Mouse (Mus musculus): ENCODE measurements at regions not wholly inside any gene's neighbourhood (a gene's known extent, or its start where the extent isn't known, plus 50 kb on each side); places are given as distances from the start of the nearest gene placed in this dataset.

DNA sequence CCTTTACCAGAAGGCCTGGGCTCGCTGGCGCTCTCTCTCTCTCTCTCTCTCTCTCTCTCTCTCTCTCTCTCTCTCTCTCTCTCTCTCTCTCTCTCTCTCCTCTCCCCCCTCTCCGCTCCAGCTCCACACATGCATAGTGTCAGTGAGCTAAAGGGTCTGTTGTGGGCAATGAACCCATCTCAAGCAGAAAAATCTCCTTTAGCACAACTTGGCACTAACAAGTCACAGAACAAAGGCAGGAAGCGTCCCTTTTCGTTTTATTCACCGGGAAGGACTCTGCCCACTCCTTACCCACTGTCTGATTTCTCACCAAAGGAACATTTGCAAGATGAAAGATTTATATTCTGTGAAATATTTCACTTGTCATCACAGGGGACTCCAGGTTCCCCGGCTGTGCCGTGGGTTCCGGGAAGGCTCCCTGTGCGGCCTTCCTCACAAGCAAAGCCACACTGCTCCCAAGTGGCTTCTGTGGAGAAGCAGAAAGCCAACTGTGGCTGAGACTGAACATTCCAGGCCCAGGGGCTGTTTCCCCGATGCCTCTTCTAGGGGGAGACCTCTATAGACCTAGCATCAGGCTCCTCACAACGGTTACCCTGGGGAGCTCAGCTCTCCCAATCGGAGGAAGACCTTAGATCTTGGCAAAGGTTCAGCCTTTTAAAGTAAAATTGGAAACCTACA, 253.2 kb upstream of the Spred2 start:
- DNase-seq (ENCODE audit: low spot score), result peak; percentile 64

DNA sequence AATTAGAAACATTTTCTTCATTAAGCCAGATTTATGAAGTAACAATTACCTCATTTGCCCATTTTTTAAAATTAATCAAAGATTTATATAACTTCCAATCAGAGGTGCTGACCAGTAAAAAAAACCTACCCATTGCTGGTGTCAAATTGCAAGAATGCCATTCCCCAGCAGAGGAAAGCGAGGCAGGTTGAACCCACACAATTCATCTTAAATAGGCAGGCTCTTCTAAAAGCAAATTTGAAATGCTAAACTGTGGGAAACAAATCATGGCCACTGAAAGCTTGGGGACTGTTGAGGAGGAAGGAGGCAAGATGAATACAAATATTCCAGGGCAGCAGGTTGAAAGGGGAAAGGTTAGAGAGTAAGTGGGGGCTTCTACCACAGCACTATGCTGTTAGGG, 251.2 kb upstream of the Spred2 start:
- DNase-seq (ENCODE audit: low spot score), result peak; percentile 35

DNA sequence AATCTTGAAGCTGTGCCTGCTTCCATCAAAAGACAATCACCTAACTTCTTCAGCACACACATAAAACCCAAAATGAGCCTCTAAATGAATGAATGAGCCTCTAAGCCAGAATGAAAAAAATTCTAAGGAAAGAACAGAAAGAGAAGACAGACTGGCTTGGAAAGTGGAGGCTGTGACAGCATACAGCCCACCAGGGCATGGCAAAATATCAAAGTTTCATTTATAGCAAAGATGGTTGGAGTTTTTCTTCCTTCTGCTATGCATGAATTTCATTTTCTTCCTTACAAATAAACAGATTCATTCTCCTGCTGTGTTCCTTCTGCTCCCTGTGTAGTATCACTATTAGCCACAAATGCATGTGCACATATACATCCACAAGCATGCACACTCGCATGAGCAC, 247.7 kb upstream of the Spred2 start:
- DNase-seq (ENCODE audit: low spot score), result no peak

DNA sequence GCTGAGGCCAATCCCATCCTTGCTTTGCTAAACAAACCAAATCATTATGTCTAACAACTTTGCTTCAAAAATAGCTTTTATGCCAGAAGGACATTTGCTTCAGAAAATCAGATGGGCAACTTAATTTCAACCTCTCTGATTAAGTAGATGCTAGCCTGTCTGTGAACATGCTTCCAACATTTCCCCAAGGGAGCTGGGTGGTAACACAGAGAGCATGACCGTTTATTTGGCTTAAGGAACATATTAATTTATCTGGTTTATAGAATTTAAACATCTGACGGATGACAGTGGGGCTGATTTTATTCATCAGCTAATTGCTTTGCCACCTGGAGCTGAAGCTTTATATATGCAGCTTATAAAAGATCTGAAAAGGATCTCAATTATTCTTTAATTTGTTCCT, 245.1 kb upstream of the Spred2 start:
- DNase-seq (ENCODE audit: low spot score), result no peak

DNA sequence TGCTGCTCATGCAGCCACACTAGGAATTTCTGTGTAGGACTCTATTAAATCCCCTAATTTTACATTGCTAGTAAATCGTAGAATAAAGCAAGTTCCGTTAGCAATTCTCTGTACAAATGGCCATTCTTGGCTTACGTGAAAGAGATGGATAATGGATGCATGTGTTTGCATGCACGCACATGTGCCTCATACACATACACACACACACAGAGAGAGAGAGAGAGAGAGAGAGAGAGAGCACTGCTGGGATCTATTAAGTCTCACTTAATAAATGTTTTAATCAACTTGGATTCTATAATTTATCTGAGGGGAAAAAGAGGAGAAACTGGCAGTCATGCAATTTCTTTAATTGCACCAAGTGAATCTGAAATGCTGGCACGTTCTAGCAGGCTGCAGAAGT, 244.5 kb upstream of the Spred2 start:
- no peak for DNase-seq (ENCODE audit: low spot score)

DNA sequence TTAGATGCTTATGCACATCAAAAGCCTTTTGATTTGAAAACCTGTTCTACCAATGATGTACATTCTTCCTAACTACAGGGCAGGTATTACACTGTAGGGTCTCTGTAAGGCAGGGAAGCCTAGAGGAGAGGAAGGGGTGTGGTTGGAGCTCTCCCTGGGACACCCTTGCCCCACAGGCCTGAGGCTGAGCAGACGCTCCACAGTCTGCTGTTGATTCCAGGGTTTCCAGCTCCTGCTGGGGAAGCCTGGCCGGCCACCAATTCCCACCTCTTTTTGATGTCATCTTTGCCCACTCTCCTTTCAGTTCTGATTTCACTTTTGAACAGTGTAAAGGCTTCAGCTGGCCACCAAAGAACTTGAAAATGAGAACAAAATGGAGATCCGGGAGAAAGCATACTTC, 223.0 kb upstream of the Spred2 start:
- DNase-seq (ENCODE audit: low spot score), result no peak

DNA sequence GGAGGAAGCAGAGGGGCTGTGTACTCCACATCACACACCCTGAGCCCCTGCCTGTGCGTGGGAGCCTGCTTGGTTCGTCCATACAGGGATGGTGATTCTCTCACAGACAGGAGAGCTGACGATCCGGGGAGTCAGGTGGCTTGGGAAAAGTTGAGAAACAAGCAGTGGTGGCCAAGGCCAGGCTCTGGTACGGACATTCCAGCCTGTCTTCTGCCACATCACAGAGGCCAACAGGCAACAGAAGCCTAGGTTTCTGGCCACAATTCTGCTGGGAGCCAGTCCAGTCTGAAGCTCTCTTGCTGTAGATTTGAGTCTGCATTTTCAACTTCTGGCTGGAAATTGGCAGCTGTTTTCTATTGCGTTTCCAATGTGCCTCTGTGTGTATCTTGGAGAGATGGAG, 215.4 kb upstream of the Spred2 start:
- no peak for DNase-seq (ENCODE audit: low spot score)

DNA sequence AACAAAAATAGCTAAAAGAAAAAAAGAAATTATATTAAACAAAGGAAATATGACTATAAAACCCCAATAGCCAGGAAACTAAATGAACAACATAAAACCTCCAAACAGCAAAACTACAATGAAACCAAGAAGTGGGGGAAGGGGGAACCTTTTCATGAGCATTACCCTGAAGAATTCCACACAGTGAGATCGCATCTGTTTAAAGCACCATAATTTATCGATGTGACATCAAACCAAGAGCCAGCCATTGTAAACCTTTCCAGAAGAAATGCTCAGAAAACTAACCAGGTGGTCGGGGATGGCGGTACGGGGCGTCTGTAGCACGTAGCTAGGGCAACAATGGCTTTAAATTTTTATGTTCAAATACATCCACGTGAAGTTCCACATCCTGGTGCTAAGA, 214.8 kb upstream of the Spred2 start:
- DNase-seq (ENCODE audit: low spot score), result no peak

DNA sequence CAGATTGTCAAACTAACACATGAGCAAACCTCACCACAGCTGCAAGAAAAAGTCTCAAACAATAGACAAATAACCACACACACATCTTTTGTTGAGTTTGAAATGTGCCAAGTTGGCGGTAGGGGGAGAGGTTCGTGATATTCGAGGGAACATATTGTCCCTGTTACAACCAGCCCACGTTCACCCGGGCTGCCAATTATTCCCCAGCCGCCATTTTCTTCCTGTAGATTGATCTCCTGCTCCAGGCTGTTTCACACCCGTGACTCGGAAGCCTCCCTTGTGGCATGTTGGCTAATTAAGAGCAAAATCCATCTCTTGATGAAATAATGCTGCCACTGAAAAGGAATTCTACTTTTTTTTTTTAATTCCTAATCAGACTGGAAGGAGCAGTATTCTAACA, 211.1 kb upstream of the Spred2 start:
- DNase-seq (ENCODE audit: low spot score), result no peak

DNA sequence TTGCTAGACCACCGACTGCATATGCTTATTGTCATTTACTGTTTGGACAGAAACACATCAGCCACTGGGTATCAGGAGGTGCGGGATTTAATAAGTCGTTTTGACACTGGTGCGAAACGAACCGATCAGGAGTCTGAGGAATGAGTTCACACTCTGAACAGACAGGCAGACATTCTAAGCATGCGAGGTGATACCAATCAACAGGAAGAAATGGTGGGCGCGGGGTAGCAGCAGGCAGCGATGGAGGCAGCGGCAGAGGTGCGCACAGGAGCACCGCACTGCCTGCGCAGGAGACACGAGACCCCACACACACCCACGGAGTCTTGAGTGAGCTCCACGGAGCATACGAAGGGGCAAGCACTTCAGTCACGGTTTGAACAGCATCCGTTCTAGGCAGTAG, 210.6 kb upstream of the Spred2 start:
- DNase-seq (ENCODE audit: low spot score), result no peak

DNA sequence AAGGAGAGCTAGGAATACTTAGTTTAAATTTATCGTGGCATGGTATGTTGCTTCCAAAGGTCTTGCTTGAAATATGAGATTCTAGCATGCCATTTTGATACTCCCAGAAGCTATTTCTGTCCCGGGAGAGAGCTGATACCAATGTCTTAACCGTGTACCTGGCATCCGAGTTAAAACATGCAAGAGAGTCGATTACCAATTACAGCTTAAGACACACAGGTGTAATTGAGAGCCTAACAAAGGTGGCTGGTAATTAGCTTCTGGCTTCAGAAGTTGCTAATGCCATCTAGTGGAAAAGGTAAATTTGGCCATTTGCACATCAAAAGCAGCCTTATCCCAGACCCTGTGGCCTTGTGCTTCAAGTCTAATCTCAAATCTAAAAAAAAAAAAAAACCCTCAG, 210.0 kb upstream of the Spred2 start:
- DNase-seq (ENCODE audit: low spot score), result no peak

DNA sequence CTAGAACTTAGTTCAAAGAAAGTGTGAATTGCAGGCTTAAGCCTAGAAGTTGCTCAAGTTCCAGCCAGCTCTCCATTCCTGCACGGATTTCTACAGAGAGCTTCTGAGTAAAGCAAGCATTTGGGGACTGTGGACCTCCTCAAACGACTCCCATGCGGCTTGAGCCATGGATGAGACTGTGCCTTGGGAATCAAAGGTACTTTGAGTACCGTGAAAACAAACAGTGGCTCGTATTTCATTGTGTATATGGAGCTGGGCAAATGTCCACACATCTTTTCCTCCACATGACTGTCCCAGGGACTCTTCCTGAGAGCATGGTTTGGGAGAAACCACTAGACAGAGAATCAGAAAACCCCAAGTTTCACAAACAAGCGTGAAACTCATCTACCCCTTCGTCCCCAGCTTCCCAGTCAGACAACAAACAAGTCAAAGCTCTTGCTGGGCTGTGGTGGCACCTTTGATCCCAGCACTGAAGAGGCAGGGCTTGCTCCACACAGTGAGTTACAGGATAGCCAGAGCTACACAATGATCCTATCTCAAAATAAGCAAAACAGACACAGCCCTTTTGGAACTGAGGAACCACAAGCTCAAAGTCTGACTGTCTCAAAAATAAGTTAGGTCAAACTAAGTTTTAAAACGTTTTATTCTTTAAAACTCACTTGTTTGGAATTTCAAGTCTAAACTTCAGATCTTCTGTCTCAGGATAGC, 209.1 kb upstream of the Spred2 start:
- peak; percentile 29 for DNase-seq (ENCODE audit: low spot score)

DNA sequence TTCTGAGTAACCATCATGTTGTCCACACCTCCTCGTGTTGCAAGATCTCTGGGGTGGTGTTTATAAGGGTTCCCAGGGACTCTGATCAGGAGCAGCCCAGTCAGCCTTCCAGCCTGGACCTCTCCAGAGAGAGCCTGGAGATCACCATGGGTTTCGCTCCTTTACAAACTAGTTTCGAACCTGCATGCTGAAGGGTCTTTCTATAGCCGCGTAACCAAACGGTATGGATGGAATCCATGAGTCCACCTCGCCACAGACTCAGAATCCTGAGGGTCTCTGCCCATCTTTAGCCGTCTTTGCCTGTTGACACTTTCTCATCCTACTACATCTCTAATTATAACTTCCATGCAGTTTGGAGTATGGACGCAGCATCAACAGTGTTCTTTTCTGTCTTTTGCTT, 206.0 kb upstream of the Spred2 start:
- DNase-seq (ENCODE audit: low spot score), result no peak

DNA sequence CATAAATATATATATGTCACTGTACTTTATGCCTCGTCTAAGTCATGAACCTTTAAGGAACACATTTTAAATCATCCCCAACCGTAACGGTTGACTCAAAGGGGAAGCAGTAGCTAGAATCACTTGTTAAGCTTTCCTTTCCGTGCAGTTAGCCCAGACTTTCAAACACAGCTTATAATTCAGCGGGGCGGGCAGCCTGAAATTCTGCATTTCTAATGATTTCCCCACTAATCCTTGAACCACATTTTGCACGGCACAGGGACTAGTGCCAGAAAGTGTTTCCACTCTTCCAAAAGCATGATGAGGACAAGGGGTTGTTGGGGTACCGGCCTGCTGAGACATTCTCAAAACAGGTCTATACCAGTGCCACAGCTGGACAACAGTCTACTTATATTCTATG, 195.1 kb upstream of the Spred2 start:
- no peak for DNase-seq (ENCODE audit: low spot score)

DNA sequence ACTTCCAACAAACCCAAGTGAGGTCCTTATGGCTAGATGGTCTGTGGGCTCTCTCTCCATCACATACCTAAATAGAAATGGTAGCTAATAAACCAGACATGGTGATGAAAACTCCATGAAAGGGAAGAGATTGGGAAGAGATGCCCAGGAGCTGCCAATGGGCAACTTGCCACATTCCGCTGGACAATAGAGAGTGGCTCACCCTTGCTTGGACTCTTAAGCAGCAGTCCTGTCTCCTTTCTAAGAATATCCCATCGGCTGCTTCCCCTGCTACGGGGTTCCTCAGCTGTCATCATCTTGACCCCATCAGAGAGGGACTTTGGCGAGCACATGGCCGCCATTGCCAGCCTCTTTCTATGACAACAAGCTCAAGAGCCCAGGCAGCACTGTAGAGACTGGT, 193.4 kb upstream of the Spred2 start:
- no peak for DNase-seq (ENCODE audit: low spot score)

DNA sequence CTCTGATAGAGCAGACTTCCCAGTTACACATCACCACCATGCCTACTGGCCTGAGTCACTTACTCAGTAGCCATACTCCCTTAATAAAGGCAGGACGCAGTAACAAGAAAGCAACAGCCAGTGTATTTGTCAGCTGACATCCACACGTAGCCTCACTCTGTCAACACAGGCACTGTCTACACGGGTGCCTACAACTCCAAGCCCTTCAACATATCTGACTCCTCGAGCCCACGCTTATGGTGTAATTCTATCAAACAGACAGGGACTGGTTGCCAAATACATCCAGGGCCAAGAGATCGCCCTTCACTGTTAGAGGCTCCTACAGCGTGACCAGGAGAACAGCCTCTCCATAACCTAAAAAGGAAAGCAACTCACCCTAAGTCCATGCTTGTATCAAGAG, 188.1 kb upstream of the Spred2 start:
- DNase-seq (ENCODE audit: low spot score), result no peak

DNA sequence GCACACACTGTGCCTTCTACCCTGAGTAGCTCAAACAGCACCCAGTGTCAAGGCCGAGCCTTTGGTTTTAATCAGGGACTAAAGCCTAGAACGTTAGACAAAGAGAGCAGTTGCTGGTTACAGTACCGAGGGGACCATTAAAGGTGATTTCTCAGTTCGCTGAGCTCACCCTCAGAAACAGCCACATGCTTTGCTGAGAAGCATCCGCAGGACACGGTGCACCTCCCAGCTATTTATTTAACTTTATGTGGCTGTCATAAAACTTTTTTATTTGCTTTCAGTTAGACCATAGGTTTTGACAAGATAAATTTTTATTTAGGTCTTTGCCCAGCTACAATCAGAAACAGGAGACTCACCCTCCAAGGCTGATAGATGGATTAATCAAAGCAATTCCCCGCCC, 187.2 kb upstream of the Spred2 start:
- DNase-seq (ENCODE audit: low spot score), result no peak

DNA sequence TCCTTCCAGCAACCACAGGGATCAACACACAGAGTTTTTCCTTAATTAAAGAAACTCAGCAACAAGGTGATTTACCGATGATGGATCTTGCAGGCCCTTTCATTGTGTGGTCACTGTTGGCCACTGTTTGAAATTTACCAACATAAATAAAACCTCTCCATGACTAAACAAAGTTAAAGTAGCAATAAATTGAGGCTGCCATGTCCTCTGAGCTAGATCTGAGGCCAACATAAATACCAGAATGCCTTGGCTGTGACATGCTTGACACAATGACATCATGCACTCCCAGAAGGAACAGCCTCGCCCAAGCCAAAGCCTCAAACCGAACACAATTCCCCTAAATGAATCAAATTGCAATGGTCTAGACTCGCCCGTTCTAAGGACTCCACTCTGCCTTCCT, 186.8 kb upstream of the Spred2 start:
- peak; percentile 38 for DNase-seq (ENCODE audit: low spot score)

DNA sequence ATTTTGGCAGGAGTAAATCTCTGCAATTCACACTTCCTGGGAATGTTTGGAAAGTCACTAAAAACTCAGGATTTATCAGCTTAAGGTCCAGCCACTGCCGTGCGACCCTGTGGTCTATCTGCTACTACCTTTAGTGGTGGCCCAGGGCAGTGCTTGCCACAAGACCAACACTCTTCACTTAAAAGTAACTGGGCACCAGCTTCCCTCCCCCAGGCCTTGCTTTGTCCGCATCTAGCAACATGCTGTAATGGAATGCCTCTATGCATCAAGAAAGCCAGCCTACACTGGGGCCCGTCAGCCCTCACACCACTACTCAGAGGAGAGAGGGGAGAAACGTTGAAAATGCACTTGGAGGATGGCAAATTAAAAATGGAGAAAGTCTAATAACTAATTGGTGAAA, 186.4 kb upstream of the Spred2 start:
- DNase-seq (ENCODE audit: low spot score), result no peak

DNA sequence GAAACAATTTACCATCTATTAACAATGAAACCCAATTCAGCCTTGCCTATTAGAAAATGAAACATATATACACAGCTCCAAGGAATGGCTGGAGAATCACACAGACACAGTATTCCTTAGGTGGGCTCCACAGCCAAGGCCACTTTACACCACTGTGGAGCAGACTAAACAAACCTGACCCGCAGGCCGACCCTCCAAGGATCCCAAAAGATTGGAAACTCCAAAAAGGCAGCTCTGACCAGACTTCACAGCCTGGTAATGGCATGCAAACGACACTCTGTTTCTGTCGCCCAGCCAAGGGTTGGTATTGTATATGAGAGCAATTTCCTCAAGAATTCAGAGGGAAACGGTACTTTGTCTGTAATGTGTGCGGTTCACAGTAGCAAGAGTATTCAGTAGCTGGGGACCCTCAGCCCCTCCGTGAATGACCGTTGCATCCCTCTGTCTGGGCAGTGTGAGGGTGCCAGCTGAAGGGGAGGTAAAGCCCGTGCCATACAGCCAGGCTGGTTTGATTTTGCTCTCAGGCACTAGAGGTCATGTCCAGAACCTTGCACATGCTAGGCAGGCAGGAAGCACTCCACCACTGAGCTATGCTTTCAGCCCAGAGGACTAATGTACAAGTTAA, 184.5 kb upstream of the Spred2 start:
- no peak for DNase-seq (ENCODE audit: low spot score)

DNA sequence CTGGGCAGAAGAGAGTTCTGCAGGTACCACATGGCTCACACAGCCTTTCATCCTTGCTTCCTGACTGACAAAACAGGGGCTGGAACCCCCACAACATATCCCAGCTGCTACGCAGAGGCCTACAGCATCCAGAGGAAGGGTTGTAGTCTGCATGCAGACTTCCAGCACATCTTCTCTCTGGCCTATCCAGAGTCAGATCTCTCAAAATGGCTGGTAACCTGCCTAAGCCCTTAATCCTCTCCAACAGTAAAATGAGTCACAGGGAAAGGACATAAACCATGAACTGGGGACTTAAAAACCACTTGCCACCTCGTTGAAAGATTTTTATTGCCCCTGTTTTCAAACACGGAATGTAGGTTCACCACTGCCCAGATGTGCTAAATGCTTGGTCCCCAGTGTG, 183.6 kb upstream of the Spred2 start:
- DNase-seq (ENCODE audit: low spot score), result no peak

DNA sequence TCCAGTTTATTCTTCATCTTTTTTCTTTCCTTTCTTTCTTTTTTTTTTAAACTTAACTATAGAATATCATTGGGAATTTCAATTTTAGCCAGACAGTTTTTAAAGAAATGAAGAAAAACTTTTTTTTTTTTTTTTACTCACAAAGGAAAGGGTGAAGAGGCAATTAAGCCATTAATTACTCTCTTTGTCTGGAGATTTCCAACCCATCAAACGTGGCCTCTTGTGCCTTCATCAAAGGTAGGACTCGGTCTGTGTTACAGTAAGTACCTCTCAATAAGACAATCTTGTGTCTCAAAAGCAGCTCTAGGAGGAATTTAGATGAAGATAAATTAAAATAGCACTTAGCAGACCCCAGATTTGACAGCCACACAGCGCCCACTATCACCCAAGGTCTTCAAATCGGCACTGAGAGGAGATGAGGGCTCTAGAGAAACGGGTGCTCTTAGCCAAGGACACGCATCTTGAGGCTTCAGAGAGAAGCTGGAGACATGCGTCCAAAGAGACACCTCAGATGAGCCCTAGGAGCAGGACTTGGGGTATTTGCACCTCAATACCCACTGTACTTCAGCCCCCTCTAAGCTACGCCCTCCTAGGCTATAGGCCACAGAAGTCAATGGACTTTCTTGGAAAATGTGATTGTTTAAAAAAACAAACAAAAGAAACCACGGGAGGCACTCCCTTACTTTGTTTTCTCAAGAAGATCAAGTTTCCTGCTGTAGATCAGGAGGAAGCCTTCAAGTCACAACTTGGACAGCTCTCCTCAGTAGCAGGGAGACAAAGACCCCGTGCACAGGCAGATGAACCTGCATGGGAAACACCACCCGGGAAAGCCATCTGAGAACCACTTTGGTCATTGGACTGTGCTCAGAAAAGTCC, 176.8 kb upstream of the Spred2 start:
- peak; percentile 45 for DNase-seq (ENCODE audit: low spot score)

Data from embryo, embryonic 10.5 days (tissue).